In genomic region chr16:30435393-30435792, GRCm38 (mm10) we compare ENCODE assay signal across 23 mouse cellular contexts. TPM values are rescaled to one million over a fixed set of nuclear protein-coding genes. Genes with fewer than 3 reads are reported as not detected.
DNase-seq lines count a peak whose midpoint lies in the region; ATAC-seq and TF ChIP-seq lines count a peak whose summit lies in the region.
"Had no signal": no experiment of that assay in that cellular context is flagged by ENCODE, and none has a peak within 500 bp of the region (broad histone marks: within the 10 kb centered on the region; RNA-seq: fewer than 3 reads in every experiment).

No protein-coding gene starts in this region.

- H3K4me1 ChIP-seq in heart, embryonic 13.5 days: peaks cover 22% of the 10 kb centered on the region
- no peaks in the 10 kb centered on the region for H3K4me1 ChIP-seq in lung, embryonic 14.5 days (ENCODE audit: insufficient read depth)
- no peaks in the 10 kb centered on the region for H3K4me1 ChIP-seq in cerebellum, adult 2 months (ENCODE audit: control insufficient read depth, insufficient read depth, low read length)
- H3K4me1 ChIP-seq: hindbrain, embryonic 13.5 days; limb, embryonic 12.5 days had no signal

- no peaks in the 10 kb centered on the region for H3K36me3 ChIP-seq in heart, embryonic 13.5 days
- H3K36me3 ChIP-seq in lung, embryonic 14.5 days (ENCODE audit: insufficient read depth): no peaks in the 10 kb centered on the region
- H3K36me3 ChIP-seq: embryonic facial prominence, embryonic 10.5 days; hindbrain, embryonic 13.5 days; limb, embryonic 12.5 days; liver, embryonic 13.5 days had no signal

- WGBS in heart, embryonic 13.5 days: 8% methylated on average over 4 of the region's 4 CpGs
- 34% methylated on average over 4 of the region's 4 CpGs for WGBS in lung, embryonic 14.5 days
- 73% methylated on average over 4 of the region's 4 CpGs for WGBS in cerebellum, adult 2 months

- TF ChIP-seq POLR2A in cerebellum, adult 2 months (IDR thresholded peaks at IDR 0.05; ENCODE audit: borderline replicate concordance, insufficient read depth, low read length): no peak

- H3K4me3 ChIP-seq in heart, embryonic 13.5 days: no peak overlapping the region
- no peak overlapping the region for H3K4me3 ChIP-seq in lung, embryonic 14.5 days (ENCODE audit: low read depth, low read length)
- no peak overlapping the region for H3K4me3 ChIP-seq in cerebellum, adult 2 months (replicated peaks; ENCODE audit: insufficient read depth, low read depth, low read length)
- H3K4me3 ChIP-seq: embryonic facial prominence, embryonic 10.5 days; heart, adult 2 months; hindbrain, embryonic 13.5 days; limb, embryonic 12.5 days; liver, embryonic 13.5 days; myocyte had no signal

- no peaks in the 10 kb centered on the region for H3K9me3 ChIP-seq in heart, embryonic 13.5 days
- H3K9me3 ChIP-seq in lung, embryonic 14.5 days (ENCODE audit: low read depth, low read length): no peaks in the 10 kb centered on the region
- H3K9me3 ChIP-seq: embryonic facial prominence, embryonic 10.5 days; hindbrain, embryonic 13.5 days; limb, embryonic 12.5 days had no signal

- 0 out of 2 replicates have a peak overlapping the region, but pooled peaks have one; percentile 21 for H3K27ac ChIP-seq in heart, embryonic 13.5 days (replicated peaks)
- no peak overlapping the region for H3K27ac ChIP-seq in lung, embryonic 14.5 days (ENCODE audit: low read depth)
- H3K27ac ChIP-seq in cerebellum, adult 2 months (ENCODE audit: insufficient read depth, low read length): no peak overlapping the region
- H3K27ac ChIP-seq: embryonic facial prominence, embryonic 10.5 days; heart, adult 2 months; hindbrain, embryonic 13.5 days; kidney, postnatal 0 days; limb, embryonic 12.5 days; liver, embryonic 13.5 days had no signal

- no peak for DNase-seq in heart, adult 9 months (ENCODE audit: low spot score in 2 of 2)
- DNase-seq in NIH3T3 (ENCODE audit: low read depth): peak; percentile 37
- peak; percentile 67 for DNase-seq in lung, embryonic 14.5 days
- DNase-seq in lung, postnatal 4 days: peak; percentile 34 to 59
- DNase-seq in cerebellum, adult 2 months: no peak
- DNase-seq in urinary bladder, adult 18-20 months (ENCODE audit: low spot score in 2 of 2): no peak
- DNase-seq: adrenal gland, adult 2 months; B cell, adult 2 months; cerebellum, adult 9-10 months; heart, adult 2 months; layer of hippocampus, adult 9-11 months; liver, embryonic 13.5 days; midbrain, embryonic 14.5 days; spleen, adult 18-20 months; thymus, adult 18-20 months; thymus, postnatal 4 days had no signal

- TF ChIP-seq CTCF in lung, embryonic 14.5 days (IDR thresholded peaks at IDR 0.05; ENCODE audit: low read depth): no peak
- TF ChIP-seq CTCF in cerebellum, adult 2 months (IDR thresholded peaks at IDR 0.05; ENCODE audit: borderline replicate concordance, insufficient read depth, low read depth, low read length): no peak

- H3K27me3 ChIP-seq in heart, embryonic 13.5 days (replicated peaks): no peaks in the 10 kb centered on the region
- no peaks in the 10 kb centered on the region for H3K27me3 ChIP-seq in lung, embryonic 14.5 days (ENCODE audit: insufficient read depth, low read length)
- no peaks in the 10 kb centered on the region for H3K27me3 ChIP-seq in cerebellum, adult 2 months (ENCODE audit: control insufficient read depth, insufficient read depth, low read length)
- H3K27me3 ChIP-seq: hindbrain, embryonic 13.5 days; limb, embryonic 12.5 days; liver, embryonic 13.5 days had no signal

- no peak overlapping the region for H3K9ac ChIP-seq in heart, embryonic 13.5 days
- H3K9ac ChIP-seq in lung, embryonic 14.5 days: no peak overlapping the region
- H3K9ac ChIP-seq: hindbrain, embryonic 13.5 days; limb, embryonic 12.5 days; liver, embryonic 13.5 days had no signal

- no peak for ATAC-seq in heart, embryonic 13.5 days (ENCODE audit: extremely low read depth, insufficient number of reproducible peaks, low FRiP score, low TSS enrichment)
- ATAC-seq in lung, embryonic 14.5 days (ENCODE audit: insufficient read depth): no peak
- ATAC-seq: inflammation-experienced regulatory T-cells, adult 6 months had no signal

- H3K4me2 ChIP-seq in heart, embryonic 13.5 days: no peak overlapping the region
- no peak overlapping the region for H3K4me2 ChIP-seq in lung, embryonic 14.5 days
- H3K4me2 ChIP-seq: hindbrain, embryonic 13.5 days; limb, embryonic 12.5 days; liver, embryonic 13.5 days had no signal

RNA-seq across cellular contexts. Expression of gene Atp13a3, which starts 29.6 kb away (rescaled TPM):
- 6.8 and 7.3 TPM in 2 replicates for polyA plus RNA-seq in heart, embryonic 13.5 days (2015; fragmentation: Nextera tagmentation; extraction: Ambion mirVana)
- polyA plus RNA-seq in lung, embryonic 14.5 days (2014; fragmentation: Nextera tagmentation; extraction: Ambion mirVana): 17.4 and 19.9 TPM in 2 replicates
- 31.4 and 34.7 TPM in 2 replicates for polyA plus RNA-seq in cerebellum, adult 2 months (2012; rRNA removed)

Comparison
In these comparisons a context has a peak if more than half of its experiments do, and no peak if none do; other contexts are left out.
1. DNase-seq: peak in NIH3T3 (single experiment), lung, embryonic 14.5 days (single experiment) and lung, postnatal 4 days (2 of 2); none in heart, adult 9 months (0 of 2), cerebellum, adult 2 months (0 of 2) and urinary bladder, adult 18-20 months (0 of 2).